Mouse (Mus musculus) embryonic fibroblast, embryonic 13.5 days (primary cell): ENCODE results near the gene Pafah2.
A peak's percentile ranks its signal among the peaks of the same experiment; 100 is the strongest.

ENCODE experiments used
- CTCF ChIP-seq: IDR thresholded peaks from 2 replicates; pipeline ENCODE4 v1.5.1; 2011; ENCODE audit warnings: mild to moderate bottlenecking, control low read depth, low read length, moderate library complexity, borderline replicate concordance; ENCODE audit not compliant: insufficient read depth
- POLR2A ChIP-seq: IDR thresholded peaks from 2 replicates; pipeline ENCODE4 v1.6.1; 2011; ENCODE audit warnings: low read depth, mild to moderate bottlenecking, control low read depth, low read length, moderate library complexity

GRCm38 (mm10) chr4:134372294-134372747, 23.8 kb upstream of the Pafah2 start:
- TF ChIP-seq POLR2A, result peak; percentile 50; the same call in 1 of the 2 replicates
- no peak for TF ChIP-seq CTCF
